Mouse (Mus musculus): ENCODE data around the gene Gm7534. TPM values are rescaled to one million over a fixed set of nuclear protein-coding genes. Genes with fewer than 3 reads are reported as not detected.

Gene Gm7534
- polyA plus RNA-seq, 1 experiment = not detected

- no peak for TF ChIP-seq GATA1 (IDR thresholded peaks at IDR 0.05; ENCODE audit: low read length)
Observed at GRCm38 (mm10) chr4:134165024-134165423, 37.8 kb downstream of the Gm7534 start.

GRCm38 (mm10) chr4:134164591-134164990, 38.2 kb downstream of the Gm7534 start:
- no peak for TF ChIP-seq GATA1 (IDR thresholded peaks at IDR 0.05; ENCODE audit: low read length)

DNA sequence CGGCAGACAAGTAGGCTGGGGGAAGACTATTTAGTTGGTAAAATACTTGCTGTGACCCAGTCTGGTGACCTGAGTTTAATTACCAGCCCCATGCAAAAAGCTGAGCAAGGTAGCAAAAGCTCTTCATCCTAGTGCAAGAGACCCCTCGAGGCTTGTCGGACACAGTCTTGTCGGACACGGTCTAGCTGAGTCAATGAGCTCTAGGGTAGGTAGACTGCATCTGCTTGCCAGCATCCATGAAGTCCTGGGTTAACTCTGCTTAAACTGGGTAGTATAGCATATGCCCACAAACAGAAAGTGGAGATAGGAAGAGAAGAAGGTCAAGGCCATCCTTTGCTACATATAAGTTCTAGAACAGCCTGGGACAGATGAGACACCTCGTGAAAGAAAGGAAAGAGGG, 44.0 kb downstream of the Gm7534 start:
- TF ChIP-seq GATA1 (IDR thresholded peaks at IDR 0.05; ENCODE audit: low read length) = no peak

DNA sequence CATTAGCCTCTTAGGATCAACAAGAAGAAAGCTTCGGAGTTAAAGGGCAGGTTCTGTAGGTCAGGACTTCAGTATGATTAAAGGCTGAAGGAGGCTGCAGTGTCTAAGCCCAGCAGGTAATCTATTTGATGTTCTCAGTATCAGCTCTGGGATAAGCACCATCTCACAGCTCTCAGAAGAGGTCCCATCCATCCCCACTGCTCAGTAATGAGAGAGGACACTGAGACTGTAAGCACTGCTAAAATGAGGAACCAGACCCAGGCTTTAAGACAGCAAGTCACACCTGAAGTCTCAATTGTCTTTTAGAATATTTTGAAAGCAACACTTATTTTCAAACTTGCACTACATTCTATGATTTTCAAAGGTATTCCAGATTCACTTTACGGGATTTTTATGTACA, 45.2 kb downstream of the Gm7534 start:
- no peak for TF ChIP-seq GATA1 (IDR thresholded peaks at IDR 0.05; ENCODE audit: low read length)

GRCm38 (mm10) chr4:134156744-134157143, 46.1 kb downstream of the Gm7534 start:
- TF ChIP-seq GATA1 (IDR thresholded peaks at IDR 0.05; ENCODE audit: low read length) = no peak

DNA sequence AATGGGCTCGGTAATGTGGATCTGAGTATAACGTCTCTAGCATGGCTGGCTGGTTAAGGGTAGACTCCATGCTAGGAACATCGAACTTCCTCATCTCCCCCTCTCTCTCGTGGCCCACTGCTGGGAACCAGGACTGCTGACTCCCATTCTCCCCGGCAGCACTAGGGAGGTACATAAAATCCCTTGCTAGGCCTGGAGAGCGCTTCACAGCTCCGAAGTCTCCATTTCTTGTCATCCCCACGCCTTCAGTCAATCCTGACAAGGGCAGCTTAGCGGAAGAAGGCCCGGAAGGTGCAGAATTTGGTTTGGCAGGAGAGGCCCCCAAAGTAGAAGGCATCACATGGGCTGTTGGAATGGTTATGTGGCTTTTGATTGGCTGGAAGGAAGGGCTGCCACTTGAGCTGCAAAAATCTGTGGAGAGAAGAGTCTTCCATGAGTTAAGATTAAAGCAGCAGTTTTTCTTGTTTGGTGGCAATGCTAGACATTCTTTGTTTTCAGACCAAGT, 46.8 kb downstream of the Gm7534 start:
- TF ChIP-seq GATA1 (IDR thresholded peaks at IDR 0.05; ENCODE audit: low read length) = no peak

DNA sequence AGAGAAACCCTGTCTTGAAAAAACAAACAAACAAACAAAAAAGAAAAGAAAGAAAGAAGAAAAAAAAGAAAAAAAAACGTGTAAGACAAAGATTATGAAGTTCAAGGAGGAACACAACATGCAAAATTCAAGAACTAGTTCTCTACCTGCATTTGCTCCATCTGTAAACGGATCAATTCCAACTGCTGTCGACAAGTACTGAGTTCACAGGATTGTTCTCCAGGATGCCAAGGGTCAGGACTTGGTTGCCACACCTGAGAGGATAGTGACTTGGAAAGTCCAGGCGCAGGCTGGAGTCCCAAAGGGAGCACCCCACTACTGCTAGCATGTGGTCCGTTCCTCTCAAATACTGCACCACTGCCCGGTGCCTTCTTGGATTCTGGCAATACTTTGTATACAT, 47.3 kb downstream of the Gm7534 start:
- TF ChIP-seq GATA1 (IDR thresholded peaks at IDR 0.05; ENCODE audit: low read length) = no peak

DNA sequence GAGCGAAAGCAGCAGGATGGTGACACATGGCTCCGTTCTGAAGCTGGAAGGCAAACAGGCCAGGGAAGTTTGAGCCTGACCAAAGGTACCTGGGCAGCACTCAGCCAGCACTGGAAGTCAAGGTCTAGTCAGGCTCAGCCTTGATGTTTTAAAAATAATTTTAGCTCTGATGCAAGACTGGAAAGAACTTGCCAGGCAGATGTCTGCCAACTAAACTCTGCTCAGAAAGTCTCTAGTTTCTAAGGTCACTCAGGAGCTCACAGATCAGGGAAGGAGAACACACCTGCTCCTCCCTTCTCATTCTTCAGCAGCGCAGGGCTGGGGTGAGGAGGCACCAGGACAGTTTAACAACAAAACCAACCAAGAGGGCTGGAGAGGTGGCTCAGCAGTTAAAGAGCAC, 48.5 kb downstream of the Gm7534 start:
- no peak for TF ChIP-seq GATA1 (IDR thresholded peaks at IDR 0.05; ENCODE audit: low read length)

DNA sequence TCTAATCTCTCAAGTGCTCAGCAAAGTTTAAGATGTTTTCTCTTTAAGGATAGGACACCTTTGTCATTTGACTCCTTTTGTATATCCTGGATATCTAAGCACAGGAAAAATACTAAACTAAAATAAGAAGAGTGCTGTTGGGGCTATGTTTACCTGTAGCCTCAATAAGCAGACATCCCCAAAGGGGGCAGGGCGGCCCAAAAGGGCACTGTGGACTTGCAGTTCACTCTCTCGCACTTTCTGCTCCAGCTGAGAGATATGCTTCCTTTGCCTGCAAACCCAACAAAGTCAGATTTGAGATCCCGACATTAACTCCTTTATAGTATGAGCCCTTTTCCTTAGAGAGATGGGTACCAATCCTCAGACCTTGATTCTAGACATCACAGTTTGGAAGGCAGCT, 49.1 kb downstream of the Gm7534 start:
- no peak for TF ChIP-seq GATA1 (IDR thresholded peaks at IDR 0.05; ENCODE audit: low read length)

DNA sequence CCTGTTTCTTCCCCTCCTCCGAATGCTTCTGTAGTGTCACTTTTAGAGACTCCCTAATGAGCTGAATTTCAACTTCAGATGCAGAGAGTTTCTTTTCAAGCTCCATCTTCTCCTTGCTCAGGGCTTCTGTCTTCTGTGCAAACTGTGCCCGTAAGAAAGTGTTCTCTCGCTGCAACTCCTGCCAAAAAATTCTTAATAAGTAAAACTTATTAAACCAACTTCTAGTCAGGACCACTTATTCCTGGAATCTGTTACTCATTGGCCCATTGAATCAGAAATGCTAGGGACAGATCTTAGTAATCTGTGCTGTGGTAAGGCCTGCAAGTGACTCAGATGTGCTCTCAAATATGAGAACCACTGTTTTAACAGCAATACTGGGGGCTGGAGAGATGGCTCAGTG, 50.7 kb downstream of the Gm7534 start:
- no peak for TF ChIP-seq GATA1 (IDR thresholded peaks at IDR 0.05; ENCODE audit: low read length)

GRCm38 (mm10) chr4:134149389-134149788, 53.4 kb downstream of the Gm7534 start:
- no peak for TF ChIP-seq GATA1 (IDR thresholded peaks at IDR 0.05; ENCODE audit: low read length)

Other genes with a start within 250 kb of the Gm7534 start
- 641 and 793 TPM in 2 replicates for gene Hmgn2, start 234.4 kb downstream of the Gm7534 start, polyA plus RNA-seq (2012)
- 24.0 and 27.2 TPM in 2 replicates for gene Dhdds, start 202.1 kb downstream of the Gm7534 start, polyA plus RNA-seq (2012)
- gene Lin28a, start 184.2 kb downstream of the Gm7534 start, polyA plus RNA-seq (2012) = not detected in 2 replicates
- gene Zfp683, start 149.2 kb downstream of the Gm7534 start, polyA plus RNA-seq (2012) = not detected in 2 replicates
- gene Crybg2, start 142.2 kb downstream of the Gm7534 start, polyA plus RNA-seq (2012) = 0.13 TPM in 2 replicates
- 0.18 TPM in 1 of 2 replicates, not detected in the other for gene Cd52, start 107.9 kb downstream of the Gm7534 start, polyA plus RNA-seq (2012)
- 6.2 and 11.1 TPM in 2 replicates for gene Ubxn11, start 100.4 kb downstream of the Gm7534 start, polyA plus RNA-seq (2012)
- gene Sh3bgrl3, start 74.2 kb downstream of the Gm7534 start, polyA plus RNA-seq (2012) = 86.9 and 168 TPM in 2 replicates
- 35.7 and 85.6 TPM in 2 replicates for gene Cep85, start 15.9 kb downstream of the Gm7534 start, polyA plus RNA-seq (2012)
- gene Catsper4, start 24.4 kb upstream of the Gm7534 start, polyA plus RNA-seq (2012) = not detected in 2 replicates
- not detected in 2 replicates for gene Cnksr1, start 35.4 kb upstream of the Gm7534 start, polyA plus RNA-seq (2012)
- 0.05 TPM in 1 of 2 replicates, not detected in the other for gene E130218I03Rik, start 40.7 kb upstream of the Gm7534 start, polyA plus RNA-seq (2012)
- 58.7 and 64.4 TPM in 2 replicates for gene Zfp593, start 42.6 kb upstream of the Gm7534 start, polyA plus RNA-seq (2012)
- gene Gm30191, start 43.9 kb upstream of the Gm7534 start, polyA plus RNA-seq (2012) = not detected in 2 replicates
- gene Grrp1, start 51.1 kb upstream of the Gm7534 start, polyA plus RNA-seq (2012) = not detected in 2 replicates
- gene Pdik1l, start 84.9 kb upstream of the Gm7534 start, polyA plus RNA-seq (2012) = 4.3 and 4.6 TPM in 2 replicates
- not detected in 2 replicates for gene Trim63, start 112.1 kb upstream of the Gm7534 start, polyA plus RNA-seq (2012)
- 0.25 and 0.57 TPM in 2 replicates for gene Slc30a2, start 140.2 kb upstream of the Gm7534 start, polyA plus RNA-seq (2012)
- gene Extl1, start 180.8 kb upstream of the Gm7534 start, polyA plus RNA-seq (2012) = not detected in 2 replicates
- 26.9 and 28.3 TPM in 2 replicates for gene Pafah2, start 193.3 kb upstream of the Gm7534 start, polyA plus RNA-seq (2012)

Measured in G1E-ER4 (cell line).